Mouse (Mus musculus): ENCODE data around the gene Haspin. TPM values are rescaled to one million over a fixed set of nuclear protein-coding genes. Genes with fewer than 3 reads are reported as not detected.

Haspin gene
- polyA plus RNA-seq, 1 experiment: 14.0 TPM

DNA sequence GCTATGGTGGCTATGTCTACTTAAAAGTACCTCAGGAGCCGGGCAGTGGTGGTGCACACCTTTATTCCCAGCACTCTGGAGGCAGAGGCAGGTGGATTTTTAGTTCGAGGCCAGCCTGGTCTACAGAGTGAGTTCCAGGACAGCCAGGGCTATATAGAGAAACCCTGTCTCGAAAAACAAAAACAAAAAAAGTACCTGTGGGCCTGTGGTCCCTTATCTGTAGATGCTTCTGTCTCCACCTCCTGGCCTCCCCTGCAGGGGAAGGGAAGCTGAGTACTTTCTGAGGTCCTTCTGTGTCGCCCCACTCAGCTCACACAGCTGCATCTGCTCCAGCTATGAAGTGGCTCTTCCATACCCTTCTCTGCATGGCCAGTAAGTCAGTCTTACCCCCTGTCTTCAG, 47.8 kb downstream of the Haspin start, which contains the start of gene Itgae:
Gene Itgae (plus strand): TSS at position 301 of the 400 bp plus-strand sequence.
- Histone ChIP-seq H3K9me3 (replicated peaks; ENCODE audit: control insufficient read depth, insufficient read depth, low read length, poor library complexity, severe bottlenecking) (no peaks in the 10 kb centered on the region), H3K27ac (ENCODE audit: insufficient read depth, low read length) (no peak within 1 kb of the TSS), H3K36me3 (ENCODE audit: control insufficient read depth, insufficient read depth, low read length, poor library complexity, severe bottlenecking) (no peaks in the 10 kb centered on the region), H3K4me1 (ENCODE audit: control insufficient read depth, insufficient read depth, low read length) (no peaks in the 10 kb centered on the region), H3K4me3 (ENCODE audit: low read depth, low read length) (no peak within 1 kb of the TSS), H3K9ac (ENCODE audit: low read depth, poor library complexity, severe bottlenecking) (no peak within 1 kb of the TSS), H3K27me3 (ENCODE audit: control insufficient read depth, insufficient read depth, low read length, poor library complexity, severe bottlenecking) (no peaks in the 10 kb centered on the region)
- TF ChIP-seq EP300 (IDR thresholded peaks at IDR 0.05; ENCODE audit: insufficient read depth, low read depth, low read length) (no peak), POLR2A (IDR thresholded peaks at IDR 0.05; ENCODE audit: insufficient read depth, low read length) (no peak), CTCF (IDR thresholded peaks at IDR 0.05; ENCODE audit: low read depth, low read length) (no peak)

GRCm38 (mm10) chr11:73087700-73088480, 50.2 kb downstream of the Haspin start:
- Histone ChIP-seq H3K36me3 (ENCODE audit: control insufficient read depth, insufficient read depth, low read length, poor library complexity, severe bottlenecking) (no peaks in the 10 kb centered on the region), H3K9ac (ENCODE audit: low read depth, poor library complexity, severe bottlenecking) (no peak overlapping the region), H3K4me1 (ENCODE audit: control insufficient read depth, insufficient read depth, low read length) (no peaks in the 10 kb centered on the region), H3K9me3 (replicated peaks; ENCODE audit: control insufficient read depth, insufficient read depth, low read length, poor library complexity, severe bottlenecking) (no peaks in the 10 kb centered on the region), H3K27ac (ENCODE audit: insufficient read depth, low read length) (no peak overlapping the region), H3K27me3 (ENCODE audit: control insufficient read depth, insufficient read depth, low read length, poor library complexity, severe bottlenecking) (no peaks in the 10 kb centered on the region), H3K4me3 (ENCODE audit: low read depth, low read length) (no peak overlapping the region)
- no peak for TF ChIP-seq POLR2A (IDR thresholded peaks at IDR 0.05; ENCODE audit: insufficient read depth, low read length)
- no peak for TF ChIP-seq EP300 (IDR thresholded peaks at IDR 0.05; ENCODE audit: insufficient read depth, low read depth, low read length)
- TF ChIP-seq CTCF (IDR thresholded peaks at IDR 0.05; ENCODE audit: low read depth, low read length): no peak

Other genes with a start within 250 kb of the Haspin start
- gene Atp2a3, start 177.1 kb downstream of the Haspin start, polyA plus RNA-seq (2011; ENCODE audit: insufficient read depth, insufficient read length, low read depth, missing spikeins): 3.6 and 3.7 TPM in 2 replicates
- gene P2rx1, start 139.2 kb downstream of the Haspin start, polyA plus RNA-seq (2011; ENCODE audit: insufficient read depth, insufficient read length, low read depth, missing spikeins): not detected in 2 replicates
- 3.0 and 3.1 TPM in 2 replicates for gene Camkk1, start 119.3 kb downstream of the Haspin start, polyA plus RNA-seq (2011; ENCODE audit: insufficient read depth, insufficient read length, low read depth, missing spikeins)
- 17.9 TPM in 2 replicates for gene Ncbp3, start 90.5 kb downstream of the Haspin start, polyA plus RNA-seq (2011; ENCODE audit: insufficient read depth, insufficient read length, low read depth, missing spikeins)
- gene Itgae, start 47.7 kb downstream of the Haspin start, polyA plus RNA-seq (2011; ENCODE audit: insufficient read depth, insufficient read length, low read depth, missing spikeins): 0.29 and 0.78 TPM in 2 replicates
- gene P2rx5, start 22.1 kb upstream of the Haspin start, polyA plus RNA-seq (2011; ENCODE audit: insufficient read depth, insufficient read length, low read depth, missing spikeins): 0.42 and 0.55 TPM in 2 replicates
- gene Emc6, start 38.7 kb upstream of the Haspin start, polyA plus RNA-seq (2011; ENCODE audit: insufficient read depth, insufficient read length, low read depth, missing spikeins): 51.9 TPM in 2 replicates
- 36.2 and 37.1 TPM in 2 replicates for gene Tax1bp3, start 38.8 kb upstream of the Haspin start, polyA plus RNA-seq (2011; ENCODE audit: insufficient read depth, insufficient read length, low read depth, missing spikeins)
- gene Ctns, start 60.7 kb upstream of the Haspin start, polyA plus RNA-seq (2011; ENCODE audit: insufficient read depth, insufficient read length, low read depth, missing spikeins): 15.3 and 15.4 TPM in 2 replicates
- gene Shpk, start 61.2 kb upstream of the Haspin start, polyA plus RNA-seq (2011; ENCODE audit: insufficient read depth, insufficient read length, low read depth, missing spikeins): 0.93 and 0.94 TPM in 2 replicates
- not detected in 2 replicates for gene Trpv1, start 96.0 kb upstream of the Haspin start, polyA plus RNA-seq (2011; ENCODE audit: insufficient read depth, insufficient read length, low read depth, missing spikeins)
- gene Trpv3, start 129.1 kb upstream of the Haspin start, polyA plus RNA-seq (2011; ENCODE audit: insufficient read depth, insufficient read length, low read depth, missing spikeins): 0.11 TPM in 1 of 2 replicates, not detected in the other
- gene Aspa, start 191.3 kb upstream of the Haspin start, polyA plus RNA-seq (2011; ENCODE audit: insufficient read depth, insufficient read length, low read depth, missing spikeins): 2.1 and 3.7 TPM in 2 replicates
- gene Gm49340, start 191.4 kb upstream of the Haspin start, polyA plus RNA-seq (2011; ENCODE audit: insufficient read depth, insufficient read length, low read depth, missing spikeins): not detected in 2 replicates
- 2.2 and 3.0 TPM in 2 replicates for gene Spata22, start 191.4 kb upstream of the Haspin start, polyA plus RNA-seq (2011; ENCODE audit: insufficient read depth, insufficient read length, low read depth, missing spikeins)
- not detected in 2 replicates for gene Olfr20, start 212.5 kb upstream of the Haspin start, polyA plus RNA-seq (2011; ENCODE audit: insufficient read depth, insufficient read length, low read depth, missing spikeins)
- not detected in 2 replicates for gene Olfr376, start 233.0 kb upstream of the Haspin start, polyA plus RNA-seq (2011; ENCODE audit: insufficient read depth, insufficient read length, low read depth, missing spikeins)